Mouse (Mus musculus) testis, postnatal 10 days (tissue): ENCODE results near the gene Nckap5.

Experiments
- DNase-seq: peaks from one replicate; pipeline ENCODE4 v3.0.0; 2021; ENCODE audit warnings: low spot score

Nckap5 gene

GRCm38 (mm10) chr1:126007571-126007970, 823.0 kb downstream of the Nckap5 start:
- DNase-seq: no peak

GRCm38 (mm10) chr1:126005672-126006071, 824.9 kb downstream of the Nckap5 start:
- DNase-seq: no peak

DNA sequence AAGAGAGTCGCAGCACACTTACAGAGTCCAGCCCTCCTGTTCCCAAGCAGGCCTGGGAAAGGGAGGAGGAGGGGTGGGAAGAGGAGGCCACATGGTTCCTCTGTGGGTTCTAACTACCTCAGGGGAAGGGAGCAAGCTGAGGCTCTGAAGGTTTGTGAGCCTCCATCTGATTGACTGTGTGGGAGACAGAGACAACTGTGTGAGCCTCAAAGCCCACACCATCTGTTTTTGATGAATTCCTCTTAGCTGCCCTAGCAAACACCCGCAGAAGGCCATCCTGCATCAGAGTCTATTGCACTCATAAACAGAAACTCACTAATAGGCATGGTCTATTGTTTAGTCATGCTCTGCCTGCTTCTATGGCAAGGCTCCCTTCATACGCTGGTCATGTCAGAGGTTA, 834.1 kb downstream of the Nckap5 start:
- no peak for DNase-seq

GRCm38 (mm10) chr1:125987803-125988202, 842.8 kb downstream of the Nckap5 start:
- no peak for DNase-seq

- DNase-seq: no peak
These were observed 846.0 kb downstream of the Nckap5 start for GRCm38 (mm10) chr1:125984570-125984969.

- DNase-seq: no peak
These were observed 856.0 kb downstream of the Nckap5 start for GRCm38 (mm10) chr1:125974649-125975048.

- no peak for DNase-seq
These were observed 858.7 kb downstream of the Nckap5 start for GRCm38 (mm10) chr1:125971933-125972332.

GRCm38 (mm10) chr1:125967671-125968070, 862.9 kb downstream of the Nckap5 start:
- DNase-seq: no peak

GRCm38 (mm10) chr1:125951026-125951425, 879.6 kb downstream of the Nckap5 start:
- DNase-seq: no peak

DNA sequence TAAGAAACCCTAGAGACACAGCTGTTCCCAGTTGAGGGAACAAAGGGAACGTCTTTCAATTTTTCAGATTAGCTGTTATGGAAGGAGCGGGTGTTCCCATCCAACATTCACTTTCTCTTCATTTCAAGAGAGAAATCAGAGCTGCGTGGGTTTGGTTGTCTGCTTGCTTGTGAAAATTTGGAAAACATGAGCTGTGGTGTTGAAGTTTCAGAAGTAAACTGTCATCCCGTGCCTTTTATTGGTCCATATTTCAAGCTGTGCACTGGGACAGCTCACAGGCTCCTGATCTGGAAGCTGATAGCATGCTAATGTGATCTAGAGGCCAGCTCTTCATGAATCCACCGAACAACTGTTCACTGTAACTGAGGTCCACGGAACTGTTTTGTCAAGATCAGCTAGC, 881.5 kb downstream of the Nckap5 start:
- no peak for DNase-seq

DNA sequence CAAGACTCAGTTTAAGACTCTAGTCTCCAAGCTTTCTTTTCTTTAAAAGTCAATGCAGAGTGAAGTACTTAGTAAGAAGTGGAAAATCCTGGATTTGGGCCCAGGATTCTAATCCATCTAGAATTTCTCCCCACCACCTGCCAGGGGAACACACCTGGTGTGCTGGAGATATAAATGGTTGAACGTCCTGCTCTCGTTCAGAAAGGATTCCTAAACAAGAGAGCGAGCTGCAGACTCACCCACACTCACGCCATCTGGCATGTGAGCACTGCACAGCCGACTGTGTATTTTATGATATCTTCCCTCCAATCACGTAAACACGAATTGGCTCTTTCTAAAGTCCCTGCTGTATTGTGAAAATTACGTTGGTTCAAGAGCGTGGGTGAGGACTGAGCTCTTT, 885.5 kb downstream of the Nckap5 start:
- DNase-seq: no peak

DNA sequence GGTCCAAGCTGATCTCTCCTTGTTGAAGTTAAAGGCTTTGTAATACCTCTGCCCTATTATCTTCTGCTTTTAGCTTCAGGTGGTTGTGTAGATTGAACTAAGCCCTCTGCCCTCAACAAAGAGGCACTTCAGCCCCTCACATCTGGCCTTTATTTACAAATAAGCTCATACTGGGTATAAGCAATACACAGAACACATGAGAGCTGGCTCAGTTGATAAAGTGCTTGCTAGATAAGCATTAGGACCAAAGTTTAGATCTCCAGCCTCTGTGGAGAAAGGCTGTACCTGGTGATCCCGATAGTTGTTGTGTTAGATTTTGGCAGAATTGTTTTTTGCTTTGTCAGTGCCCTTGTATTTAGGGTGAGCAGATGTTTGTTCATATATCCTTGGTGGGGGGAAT, 887.3 kb downstream of the Nckap5 start:
- DNase-seq: no peak

- DNase-seq: no peak
These were observed 905.1 kb downstream of the Nckap5 start for GRCm38 (mm10) chr1:125925486-125925885.

- DNase-seq: no peak
These were observed 907.5 kb downstream of the Nckap5 start for GRCm38 (mm10) chr1:125923062-125923461.

- DNase-seq: no peak
These were observed 909.9 kb downstream of the Nckap5 start for GRCm38 (mm10) chr1:125920696-125921095.

- DNase-seq: no peak
These were observed 917.7 kb downstream of the Nckap5 start, which contains the start of gene Lypd1 for GRCm38 (mm10) chr1:125912601-125913600. Gene Lypd1 (minus strand): TSS chr1:125913101.

DNA sequence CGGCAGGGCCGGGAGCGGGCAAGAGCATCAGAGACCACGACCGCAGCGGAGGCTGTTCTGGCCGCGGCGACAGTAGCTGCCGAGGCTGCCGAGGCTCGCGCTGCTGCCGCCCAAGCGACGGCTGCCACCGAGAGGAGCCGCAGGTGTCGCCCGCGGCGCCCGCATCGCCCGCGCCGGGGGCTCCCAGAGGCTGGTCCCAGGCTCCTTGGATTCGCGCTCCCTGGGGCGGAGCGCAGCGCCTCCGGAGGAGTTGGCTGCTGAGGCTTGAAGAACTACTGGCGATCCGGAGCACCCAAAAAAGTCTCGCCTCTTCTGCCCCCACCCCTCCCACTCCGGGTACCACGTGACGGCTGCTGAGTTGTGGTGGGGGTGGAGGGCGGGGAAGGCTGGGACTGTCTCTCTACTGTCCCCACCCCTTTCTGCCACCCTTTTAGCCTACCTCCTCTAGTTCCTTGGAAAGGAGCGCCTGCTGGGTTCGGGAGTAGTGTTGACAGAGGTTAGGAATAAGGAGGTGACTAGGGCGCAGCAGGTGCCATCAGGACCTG, 918.6 kb downstream of the Nckap5 start:
- peak; percentile 41 for DNase-seq

GRCm38 (mm10) chr1:125911337-125911900, 919.2 kb downstream of the Nckap5 start:
- DNase-seq: peak; percentile 44

DNA sequence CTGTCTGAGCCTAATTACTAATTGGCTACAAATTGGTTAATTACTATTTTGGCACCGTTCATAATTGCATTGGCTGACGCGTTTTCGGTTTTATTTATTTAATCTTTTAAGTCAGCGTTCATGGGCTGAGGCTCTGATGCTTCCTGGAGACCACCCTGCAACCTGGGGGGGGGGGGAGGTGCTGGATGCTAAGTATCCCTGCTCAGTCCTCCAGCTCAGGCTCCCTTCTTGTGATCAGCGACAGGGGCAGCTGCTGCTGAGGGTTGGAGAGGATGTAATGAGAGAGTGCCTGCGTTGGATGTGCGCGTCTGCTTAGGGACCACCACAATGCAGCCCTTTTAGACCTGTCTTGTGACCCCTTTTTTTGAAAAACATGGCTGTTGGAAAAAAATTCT, 919.7 kb downstream of the Nckap5 start:
- DNase-seq: no peak

- DNase-seq: peak; percentile 44
These were observed 920.3 kb downstream of the Nckap5 start for GRCm38 (mm10) chr1:125910211-125910870.

- no peak for DNase-seq
These were observed 937.4 kb downstream of the Nckap5 start for GRCm38 (mm10) chr1:125893158-125893557.

DNA sequence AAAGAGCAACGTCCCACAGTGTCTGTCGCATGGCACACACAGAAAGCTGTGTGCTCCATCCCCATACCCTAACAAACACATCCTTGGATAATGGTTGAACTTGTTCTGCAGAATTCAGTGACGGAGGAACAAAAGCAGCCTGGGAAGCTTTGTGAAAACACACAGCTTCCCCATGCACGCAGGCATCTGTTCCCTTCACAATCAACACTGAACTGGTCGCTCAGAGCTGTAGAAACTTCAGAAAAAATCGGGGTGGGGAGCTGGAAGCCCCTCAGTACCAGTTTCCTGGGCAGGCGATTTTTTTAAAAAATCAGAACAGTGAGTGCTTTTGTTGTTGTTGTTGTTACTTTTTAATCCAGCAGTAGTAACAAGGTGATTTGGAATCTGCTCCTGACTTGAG, 960.5 kb downstream of the Nckap5 start:
- no peak for DNase-seq
